Mouse (Mus musculus): ENCODE results near the gene Mrps26. TPM values are rescaled to one million over a fixed set of nuclear protein-coding genes. Genes with fewer than 3 reads are reported as not detected.
"Not testable (repeated sequence)": the region's sequence is repeated elsewhere in the genome, so short reads cannot be mapped to it uniquely, and the experiment has no call there.

Gene Mrps26
- total RNA-seq, 4 experiments from 2014 or later = 70.7 to 79.2 (median 72.7) TPM

GRCm38 (mm10) chr2:130575873-130576272 is 12.3 kb downstream of the Mrps26 start, which contains the start of gene Oxt:
Oxt (plus strand) TSS chr2:130576173.
- no peak for DNase-seq (ENCODE audit: low spot score in 2 of 2)

- DNase-seq (ENCODE audit: low spot score in 2 of 2) = not testable (repeated sequence)
These were observed 13.0 kb downstream of the Mrps26 start for GRCm38 (mm10) chr2:130576564-130576963.

GRCm38 (mm10) chr2:130577021-130577420 is 13.5 kb downstream of the Mrps26 start:
- no peak for DNase-seq (ENCODE audit: low spot score in 2 of 2)

GRCm38 (mm10) chr2:130577632-130578031 is 14.1 kb downstream of the Mrps26 start:
- DNase-seq (ENCODE audit: low spot score in 2 of 2) = no peak

- peak in 1 of 2 experiments; percentile 72 for DNase-seq (ENCODE audit: low spot score in 2 of 2)
These were observed 14.6 kb downstream of the Mrps26 start for GRCm38 (mm10) chr2:130578148-130578547.

GRCm38 (mm10) chr2:130579791-130580190 is 16.2 kb downstream of the Mrps26 start:
- DNase-seq (ENCODE audit: low spot score in 2 of 2) = no peak

- DNase-seq (ENCODE audit: low spot score in 2 of 2) = no peak
These were observed 17.7 kb downstream of the Mrps26 start for GRCm38 (mm10) chr2:130581201-130581600.

GRCm38 (mm10) chr2:130582552-130582951 is 19.0 kb downstream of the Mrps26 start, which contains the start of gene Avp:
Avp (minus strand) TSS chr2:130582554.
- no peak for DNase-seq (ENCODE audit: low spot score in 2 of 2)

- no peak for DNase-seq (ENCODE audit: low spot score in 2 of 2)
These were observed 20.5 kb downstream of the Mrps26 start for GRCm38 (mm10) chr2:130583902-130584560.

- DNase-seq (ENCODE audit: low spot score in 2 of 2) = peak in 1 of 2 experiments; percentile 56
These were observed 22.5 kb downstream of the Mrps26 start for GRCm38 (mm10) chr2:130586016-130586415.

- no peak for DNase-seq (ENCODE audit: low spot score in 2 of 2)
These were observed 24.8 kb downstream of the Mrps26 start for GRCm38 (mm10) chr2:130588373-130588772.

GRCm38 (mm10) chr2:130589157-130589556 is 25.6 kb downstream of the Mrps26 start:
- DNase-seq (ENCODE audit: low spot score in 2 of 2) = no peak

- DNase-seq (ENCODE audit: low spot score in 2 of 2) = no peak
These were observed 26.2 kb downstream of the Mrps26 start for GRCm38 (mm10) chr2:130589761-130590160.

- DNase-seq (ENCODE audit: low spot score in 2 of 2) = no peak
These were observed 27.5 kb downstream of the Mrps26 start for GRCm38 (mm10) chr2:130591016-130591415.

GRCm38 (mm10) chr2:130595596-130595995 is 32.1 kb downstream of the Mrps26 start:
- no peak for DNase-seq (ENCODE audit: low spot score in 2 of 2)

- DNase-seq (ENCODE audit: low spot score in 2 of 2) = no peak
These were observed 34.1 kb downstream of the Mrps26 start for GRCm38 (mm10) chr2:130597601-130598010.

- no peak for DNase-seq (ENCODE audit: low spot score in 2 of 2)
These were observed 34.9 kb downstream of the Mrps26 start for GRCm38 (mm10) chr2:130598399-130598798.

GRCm38 (mm10) chr2:130602195-130602594 is 38.7 kb downstream of the Mrps26 start:
- no peak for DNase-seq (ENCODE audit: low spot score in 2 of 2)

GRCm38 (mm10) chr2:130613091-130613490 is 49.5 kb downstream of the Mrps26 start:
- no peak for DNase-seq (ENCODE audit: low spot score in 2 of 2)
